Mouse (Mus musculus): Measurements from ENCODE around the gene Dcun1d4. TPM values are rescaled to one million over a fixed set of nuclear protein-coding genes. Genes with fewer than 3 reads are reported as not detected.

Dcun1d4 gene
- polyA plus RNA-seq, 1 experiment from 2014 or later: 62.2 TPM

DNA sequence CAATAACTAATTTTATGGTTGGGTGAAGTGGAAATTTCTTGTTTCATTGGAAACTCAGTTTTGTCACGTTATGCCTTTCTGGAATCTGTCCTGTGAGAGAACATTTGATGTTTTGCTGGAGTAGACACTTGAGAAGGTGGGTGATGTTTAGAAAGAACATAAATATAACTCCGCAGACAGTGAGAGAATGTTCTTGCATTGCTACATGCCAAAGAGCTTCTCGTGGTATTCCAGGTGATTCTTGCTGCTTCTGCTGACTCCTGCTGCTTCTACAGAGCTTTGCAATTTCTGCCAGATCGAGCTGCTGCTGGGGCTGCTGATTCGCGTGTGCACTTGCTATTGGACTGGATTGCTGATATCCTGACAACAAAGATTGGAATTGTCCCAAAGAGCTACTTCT is 124.2 kb downstream of the Dcun1d4 start:
- Histone ChIP-seq H3K4me1 (ENCODE audit: control insufficient read depth, insufficient read depth, low read length) (no peaks in the 10 kb centered on the region), H3K9ac (replicated peaks; ENCODE audit: low read length) (no peak overlapping the region), H3K4me3 (replicated peaks; ENCODE audit: low read depth, low read length) (no peak overlapping the region), H3K36me3 (ENCODE audit: control insufficient read depth, insufficient read depth, low read length) (no peaks in the 10 kb centered on the region), H3K4me2 (ENCODE audit: low read length) (no peak overlapping the region), H3K27me3 (ENCODE audit: control insufficient read depth, insufficient read depth, low read length) (no peaks in the 10 kb centered on the region), H3K27ac (replicated peaks; ENCODE audit: low read depth, low read length) (no peak overlapping the region), H3K9me3 (ENCODE audit: control insufficient read depth, low read length) (peaks cover 7% of the 10 kb centered on the region; the same call in 1 of the 2 replicates)
- ATAC-seq (ENCODE audit: low FRiP score, low TSS enrichment) (no peak), DNase-seq (no peak)
- 86% methylated on average over 6 of the region's 6 CpGs for WGBS

Other genes with a start within 250 kb of the Dcun1d4 start
- gene Fryl, start 224.4 kb upstream of the Dcun1d4 start, polyA plus RNA-seq (2014; fragmentation: Nextera tagmentation; extraction: Ambion mirVana): 45.3 and 48.5 TPM in 2 replicates
- 207 and 269 TPM in 2 replicates for gene Ociad1, start 188.2 kb upstream of the Dcun1d4 start, polyA plus RNA-seq (2014; fragmentation: Nextera tagmentation; extraction: Ambion mirVana)
- 18.3 and 19.4 TPM in 2 replicates for gene Ociad2, start 140.0 kb upstream of the Dcun1d4 start, polyA plus RNA-seq (2014; fragmentation: Nextera tagmentation; extraction: Ambion mirVana)
- gene Cwh43, start 74.9 kb upstream of the Dcun1d4 start, polyA plus RNA-seq (2014; fragmentation: Nextera tagmentation; extraction: Ambion mirVana): 0.38 and 0.49 TPM in 2 replicates
- gene Lrrc66, start 151.5 kb downstream of the Dcun1d4 start, polyA plus RNA-seq (2014; fragmentation: Nextera tagmentation; extraction: Ambion mirVana): not detected in 2 replicates
- 30.8 and 32.2 TPM in 2 replicates for gene Sgcb, start 166.8 kb downstream of the Dcun1d4 start, polyA plus RNA-seq (2014; fragmentation: Nextera tagmentation; extraction: Ambion mirVana)
- 0.21 TPM in 1 of 2 replicates, not detected in the other for gene Spata18, start 170.4 kb downstream of the Dcun1d4 start, polyA plus RNA-seq (2014; fragmentation: Nextera tagmentation; extraction: Ambion mirVana)

Measured in midbrain, embryonic 14.5 days (tissue).